Mouse (Mus musculus) lung, postnatal 10 days (tissue): ENCODE data around the gene Shank2.
A peak's percentile ranks its signal among the peaks of the same experiment; 100 is the strongest.

Experiments
- DNase-seq: peaks from one replicate; pipeline ENCODE4 v3.0.0; 2021

The Shank2 gene

GRCm38 (mm10) chr7:144001628-144002027 is at the start of gene Shank2:
TSS of gene Shank2 (plus strand) at chr7:144001928.
- DNase-seq, result no peak

GRCm38 (mm10) chr7:143952130-143952529 is 49.6 kb upstream of the Shank2 start:
- DNase-seq, result peak; percentile 9

DNA sequence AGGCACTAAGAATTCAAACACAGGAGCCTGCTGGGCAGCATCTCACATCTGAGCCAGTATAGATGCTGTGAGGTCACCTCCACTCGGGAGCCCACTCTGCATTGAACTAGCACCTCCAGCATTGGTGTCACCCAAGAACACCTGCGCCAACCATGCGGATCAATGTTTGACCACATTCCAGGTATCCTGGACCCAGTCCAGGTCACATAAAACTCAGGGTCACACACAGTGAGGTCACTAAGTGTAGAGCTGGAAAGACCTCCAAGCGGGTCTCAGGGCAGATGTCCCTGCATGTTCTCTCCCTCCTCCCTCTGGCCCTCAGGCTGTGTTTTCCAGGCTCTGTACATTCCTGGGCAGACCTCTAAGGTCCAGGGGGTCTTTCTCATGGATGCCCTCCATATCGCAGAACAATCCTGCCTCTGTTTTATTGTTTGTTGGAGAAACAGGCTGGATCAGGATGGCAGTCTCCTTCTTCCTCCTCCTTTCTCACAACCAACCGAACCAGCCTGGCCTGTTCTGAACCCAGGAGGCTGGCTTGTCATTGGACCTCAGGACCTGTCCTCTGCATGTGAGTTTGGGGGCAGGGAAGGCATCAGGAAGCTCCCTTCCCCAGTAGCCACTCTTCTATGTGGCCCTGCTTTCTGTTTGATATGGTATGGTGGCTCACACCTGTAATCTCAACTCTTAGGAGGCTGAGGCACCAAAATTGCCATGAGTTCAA is 45.0 kb upstream of the Shank2 start:
- DNase-seq, result no peak

DNA sequence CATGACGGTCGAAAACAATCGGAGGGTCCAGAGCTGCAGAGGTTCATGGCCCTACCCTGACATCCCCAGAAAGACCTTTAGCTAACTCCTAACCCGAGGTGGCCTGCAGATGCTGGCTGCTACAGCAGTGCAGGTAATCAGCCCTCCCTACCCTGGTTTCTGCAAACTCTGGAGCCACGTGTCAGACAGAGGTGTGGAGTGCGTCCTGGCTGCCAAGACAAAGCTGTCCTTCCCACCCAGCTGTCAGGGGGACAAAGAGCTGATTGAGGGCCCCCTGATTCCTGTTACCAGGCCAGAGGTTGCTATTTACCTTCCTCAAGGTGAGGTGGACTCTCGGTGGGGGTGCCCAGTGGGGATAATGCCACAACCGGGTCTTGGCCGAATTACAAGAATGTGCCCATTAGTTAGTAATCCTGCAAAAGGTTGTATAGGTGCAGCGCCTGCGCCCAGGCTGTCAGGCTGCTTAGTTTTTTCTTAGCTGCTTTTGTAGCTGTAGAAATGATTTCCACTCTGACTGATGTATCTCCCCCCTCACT is 43.6 kb upstream of the Shank2 start:
- DNase-seq, result no peak

DNA sequence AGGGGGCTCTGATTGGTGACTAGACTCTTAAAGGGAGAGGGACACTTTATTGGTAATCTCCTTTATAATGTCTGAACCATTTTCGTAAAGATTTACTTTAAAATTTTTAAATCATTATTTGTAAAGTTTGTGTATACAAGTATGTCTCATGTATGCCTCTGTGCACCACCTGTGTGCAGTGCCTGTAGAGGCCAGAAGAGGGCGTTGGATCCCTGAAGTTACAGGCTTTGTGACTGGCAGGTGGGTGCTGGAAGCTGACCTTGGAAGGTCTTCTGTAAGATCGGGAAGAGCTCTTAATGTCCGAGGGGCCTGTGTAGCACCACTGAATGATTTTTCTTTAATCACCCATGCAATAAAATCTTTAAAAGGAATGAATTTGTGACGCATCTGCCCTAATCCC is 37.9 kb upstream of the Shank2 start:
- DNase-seq, result no peak

GRCm38 (mm10) chr7:143966621-143967020 is 35.1 kb upstream of the Shank2 start:
- no peak for DNase-seq

- DNase-seq, result no peak
These were observed 24.3 kb upstream of the Shank2 start for GRCm38 (mm10) chr7:143977491-143977830.

- DNase-seq, result peak; percentile 36
These were observed 23.7 kb upstream of the Shank2 start for GRCm38 (mm10) chr7:143977831-143978682.

GRCm38 (mm10) chr7:143978741-143979371 is 22.9 kb upstream of the Shank2 start:
- DNase-seq, result peak; percentile 66

DNA sequence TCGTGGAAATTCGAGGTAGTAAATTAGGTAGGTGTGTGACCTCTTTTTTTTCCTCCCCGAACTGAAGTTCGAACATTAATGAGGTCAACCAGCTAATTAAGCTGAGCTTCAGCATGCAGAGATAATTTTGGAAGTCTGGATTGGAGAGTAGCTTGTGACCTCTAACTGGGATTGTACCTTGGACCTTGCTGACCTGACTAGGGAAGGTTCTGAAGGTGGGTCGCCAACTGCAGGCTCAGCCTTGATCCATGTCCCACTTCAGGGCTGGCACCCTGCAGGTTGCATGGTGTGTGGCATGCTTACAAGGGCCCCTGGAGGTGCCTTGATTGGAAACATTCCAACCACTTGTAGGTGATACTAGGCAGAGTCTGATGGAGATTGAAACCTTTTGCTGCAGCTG is 21.7 kb upstream of the Shank2 start:
- no peak for DNase-seq

GRCm38 (mm10) chr7:143986281-143986680 is 15.4 kb upstream of the Shank2 start:
- DNase-seq, result no peak

DNA sequence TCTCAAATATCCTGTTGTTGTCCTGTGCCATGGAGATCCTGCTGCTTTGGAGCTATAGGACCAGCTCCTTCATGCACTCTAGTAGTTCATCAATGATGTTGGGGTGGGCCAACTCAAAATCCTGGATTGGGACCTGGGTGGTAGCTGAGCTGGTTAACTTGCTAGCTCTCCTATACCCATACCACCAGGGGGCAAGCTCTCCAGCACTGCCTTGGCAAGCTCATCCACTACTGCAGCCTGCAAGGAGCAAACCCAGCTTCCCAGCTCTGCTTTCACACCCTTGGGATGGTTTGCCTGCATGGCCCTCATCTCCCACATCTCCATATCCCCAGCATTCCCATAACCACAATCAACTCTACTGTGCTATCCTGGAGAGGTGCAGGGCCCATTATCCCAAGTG is 10.6 kb upstream of the Shank2 start:
- no peak for DNase-seq

DNA sequence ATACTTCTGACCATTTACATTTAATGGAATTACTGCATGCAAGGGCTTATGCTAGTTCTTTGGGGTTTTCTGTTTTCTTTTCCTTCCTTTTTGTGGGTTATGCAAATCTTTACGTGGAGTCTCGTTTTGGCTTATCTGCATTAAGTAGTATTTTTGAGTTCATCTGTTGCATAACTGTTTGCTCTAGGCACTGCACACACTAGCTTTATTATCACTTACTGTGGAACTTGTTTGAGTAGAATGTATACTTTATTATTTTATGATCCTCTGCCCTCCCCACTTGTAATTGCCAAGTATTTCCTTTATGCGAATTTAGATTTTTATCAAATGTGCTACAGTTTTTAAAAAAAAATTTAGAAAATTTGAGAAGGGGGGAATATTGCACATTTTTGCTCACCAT is 2.7 kb upstream of the Shank2 start:
- no peak for DNase-seq

- DNase-seq, result no peak
These were observed 1.7 kb downstream of the Shank2 start for GRCm38 (mm10) chr7:144003471-144003870.

DNA sequence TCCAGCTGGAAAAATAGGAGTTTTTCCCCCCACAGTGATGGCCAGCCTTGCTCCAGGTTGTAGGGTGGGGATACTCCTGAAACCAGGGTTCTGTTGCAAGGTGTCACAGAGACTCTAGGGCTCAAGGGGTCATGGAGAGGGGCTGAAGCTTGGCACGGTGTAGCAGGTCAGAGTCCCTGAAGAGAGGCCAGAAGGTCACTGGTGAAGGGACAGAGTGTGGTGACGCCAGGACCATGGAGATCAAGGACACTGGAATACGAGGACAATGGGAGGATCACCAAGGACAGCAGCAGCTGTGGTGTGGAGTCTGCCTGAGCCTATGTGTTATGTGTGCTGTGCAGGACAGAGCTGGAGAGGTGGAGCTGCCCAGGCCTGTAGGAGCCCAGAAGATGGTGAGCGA is 6.4 kb downstream of the Shank2 start:
- no peak for DNase-seq

GRCm38 (mm10) chr7:144008985-144009384 is 7.3 kb downstream of the Shank2 start:
- peak; percentile 60 for DNase-seq

- DNase-seq, result no peak
These were observed 12.8 kb downstream of the Shank2 start for GRCm38 (mm10) chr7:144014485-144014884.

DNA sequence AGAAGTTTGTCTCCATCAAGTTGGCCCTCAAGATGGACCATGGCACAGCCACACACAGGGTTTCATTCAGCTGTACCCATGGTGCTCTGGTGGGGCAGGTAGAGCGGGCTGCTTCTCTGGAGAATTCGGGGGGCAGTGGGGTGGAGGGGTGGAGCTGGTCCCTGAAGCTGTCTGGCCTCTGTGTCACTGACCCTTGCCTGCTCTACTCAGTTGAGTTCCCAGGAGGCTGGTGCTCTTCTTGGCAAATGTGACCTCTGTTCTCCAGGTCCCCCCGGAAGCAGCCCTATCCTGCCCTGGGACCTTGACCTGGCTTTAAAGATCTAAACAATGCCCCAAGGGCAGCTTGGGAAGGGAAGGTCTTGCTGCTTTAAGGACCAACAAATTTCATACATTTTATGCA is 20.1 kb downstream of the Shank2 start:
- no peak for DNase-seq

GRCm38 (mm10) chr7:144022682-144023081 is 21.0 kb downstream of the Shank2 start:
- DNase-seq, result no peak

DNA sequence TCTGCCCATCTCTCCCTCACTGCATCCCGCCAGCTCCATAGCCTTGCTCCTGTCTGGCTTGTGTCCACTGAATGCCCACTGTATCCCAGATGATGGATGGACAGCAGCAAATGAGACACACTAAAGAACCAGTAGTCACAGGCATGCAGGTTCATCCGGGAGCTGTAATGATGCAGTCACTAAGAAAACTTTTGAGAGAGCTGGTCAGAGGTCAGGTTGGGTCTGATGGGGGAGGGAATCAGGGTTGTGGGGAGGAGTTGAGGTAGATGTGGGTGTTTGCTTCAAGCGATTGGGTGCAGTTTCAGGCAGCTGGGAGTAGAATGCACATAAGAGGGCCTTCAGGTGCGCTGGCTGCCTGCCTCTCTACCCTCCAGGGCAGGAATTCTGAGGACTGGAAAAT is 21.8 kb downstream of the Shank2 start:
- no peak for DNase-seq

DNA sequence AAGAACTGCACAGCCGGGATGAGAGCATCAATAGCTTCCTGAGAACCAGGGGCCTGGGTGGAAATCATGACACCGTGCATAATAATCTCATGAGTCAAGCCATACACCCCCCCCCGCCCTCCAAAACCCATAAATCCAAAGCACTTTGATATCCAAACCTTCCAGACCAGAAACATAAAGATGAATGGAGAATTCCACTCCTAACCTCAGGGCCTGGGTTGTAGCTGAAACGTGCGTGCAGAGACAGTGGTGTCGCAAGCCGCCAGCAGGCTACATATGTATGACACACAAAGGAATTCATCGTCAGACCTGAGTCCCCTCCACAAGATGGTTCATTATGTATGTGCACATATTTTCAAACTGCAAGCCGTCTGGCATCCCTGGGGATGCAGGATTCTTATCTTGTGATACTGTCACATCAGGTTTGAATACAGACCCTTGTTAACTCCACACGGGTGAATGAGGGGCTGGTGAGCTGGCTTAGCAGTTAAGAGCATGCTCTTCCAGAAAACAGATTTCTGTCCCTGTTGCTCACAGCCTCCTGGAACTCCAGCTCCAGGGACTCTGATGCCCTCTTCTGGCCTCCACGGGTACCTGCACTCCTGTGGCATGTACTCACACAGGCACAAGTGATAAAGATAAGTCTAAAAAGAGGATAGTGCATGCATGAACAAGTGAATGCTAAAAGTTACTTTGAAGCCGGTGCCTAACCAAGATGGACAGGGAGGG is 24.5 kb downstream of the Shank2 start:
- no peak for DNase-seq

GRCm38 (mm10) chr7:144029246-144029645 is 27.5 kb downstream of the Shank2 start:
- no peak for DNase-seq

DNA sequence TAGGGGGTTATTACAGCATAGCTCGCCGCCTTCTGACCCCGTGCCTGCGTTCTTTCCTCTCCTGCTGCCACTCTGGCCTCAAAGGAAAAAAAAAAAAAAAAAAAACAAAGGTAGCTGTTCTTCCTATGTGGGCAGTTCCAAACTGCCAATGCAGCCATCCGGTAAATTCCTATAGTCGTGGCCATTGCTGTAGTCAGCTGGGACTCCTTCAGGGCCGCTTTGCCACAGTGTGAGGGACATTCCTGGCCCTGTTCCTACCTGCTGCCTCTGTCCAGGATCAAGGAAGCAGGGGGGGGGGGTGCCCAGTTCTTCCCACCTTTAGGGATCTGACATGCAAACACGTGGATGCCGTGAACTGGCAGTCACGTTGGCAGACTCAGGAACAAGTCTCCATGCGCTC is 29.1 kb downstream of the Shank2 start:
- DNase-seq, result no peak
